Mouse (Mus musculus): ENCODE results near the gene Stfa2l1. TPM values are rescaled to one million over a fixed set of nuclear protein-coding genes. Genes with fewer than 3 reads are reported as not detected.

The Stfa2l1 gene
- not detected for polyA plus RNA-seq (2017; shearing (Covaris generic))

DNA sequence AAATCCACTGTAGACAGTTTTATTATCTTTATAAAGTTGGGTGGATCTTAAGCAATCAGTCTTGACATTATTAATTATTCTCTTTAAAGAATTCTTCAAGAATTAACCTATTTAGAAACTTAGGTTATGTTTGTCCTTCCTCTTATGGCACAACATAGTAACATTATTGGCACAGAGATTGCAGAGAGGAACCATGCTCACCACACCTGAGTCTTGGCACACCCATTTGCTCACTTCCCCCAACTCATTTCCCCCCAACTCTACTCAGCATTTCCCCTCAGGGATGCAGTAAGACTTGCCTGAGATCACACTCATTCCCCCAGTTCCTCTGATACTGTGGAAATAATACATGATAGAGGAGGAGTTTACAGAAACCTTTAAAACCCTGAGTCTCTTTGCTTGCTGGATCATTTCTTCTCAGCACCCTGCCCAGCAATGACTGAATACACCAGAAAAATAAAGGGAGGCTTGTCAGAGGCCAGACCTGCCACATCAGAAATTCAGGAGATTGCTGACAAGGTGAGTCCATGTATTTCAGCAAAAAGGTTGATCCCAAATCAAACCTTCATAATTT lies at the start of gene Stfa2l1:
Stfa2l1 (plus strand) TSS at position 410 of the 574 bp plus-strand sequence.

DNA sequence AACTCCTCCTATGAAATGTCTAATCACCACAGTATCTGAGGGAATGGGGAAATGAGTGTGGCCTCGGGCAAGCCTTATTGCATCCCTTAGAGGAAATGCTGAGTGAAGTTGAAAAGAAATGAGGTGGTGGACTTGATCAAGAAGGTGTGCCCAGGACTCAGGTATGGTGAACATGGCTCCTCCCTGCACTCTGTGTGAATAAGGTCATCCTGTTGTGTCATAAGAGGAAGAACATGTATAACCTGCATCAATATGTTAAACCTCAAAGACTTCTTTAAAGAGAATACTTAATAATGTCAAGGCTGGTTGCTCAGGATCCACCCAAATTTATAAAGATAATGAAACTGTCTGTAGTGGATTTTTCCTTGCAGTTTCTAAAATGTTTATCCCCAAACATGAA lies 25.5 kb upstream of the Stfa2l1 start, which contains the start of gene Csta1:
Csta1 (minus strand) TSS at position 101 of the 400 bp plus-strand sequence.

GRCm38 (mm10) chr16:36183912-36184311 lies 27.3 kb downstream of the Stfa2l1 start, which contains the start of gene Gm5483:
Gene Gm5483 (plus strand): TSS chr16:36184212.

DNA sequence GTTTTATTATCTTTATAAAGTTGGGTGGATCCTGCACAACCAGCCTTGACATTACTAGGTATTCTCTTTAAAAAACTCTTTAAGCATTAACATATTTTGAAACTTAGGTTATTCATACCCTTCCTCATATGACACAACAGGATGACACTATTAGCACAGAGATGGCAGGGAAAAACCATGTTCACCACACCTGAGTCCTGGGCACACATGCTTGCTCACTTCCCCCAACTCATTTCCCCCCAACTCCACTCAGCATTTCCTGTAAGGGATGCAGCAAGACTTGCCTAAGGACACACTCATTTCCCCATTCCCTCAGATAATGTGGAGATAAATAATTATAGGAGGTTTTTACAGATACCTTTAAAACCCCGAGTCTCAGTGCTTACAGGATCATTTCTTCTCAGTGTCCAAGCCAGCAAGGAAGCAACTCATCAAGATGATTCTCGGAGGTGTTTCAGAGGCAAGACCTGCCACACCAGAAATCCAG lies 53.4 kb downstream of the Stfa2l1 start, which contains the start of gene Gm5416:
Gm5416 (plus strand) TSS at position 437 of the 487 bp plus-strand sequence.

Other genes with a start within 250 kb of the Stfa2l1 start
- 118 TPM for gene Parp9, start 218.3 kb upstream of the Stfa2l1 start, polyA plus RNA-seq (2017; shearing (Covaris generic))
- 110 TPM for gene Dtx3l, start 217.7 kb upstream of the Stfa2l1 start, polyA plus RNA-seq (2017; shearing (Covaris generic))
- 71.8 TPM for gene Kpna1, start 178.1 kb upstream of the Stfa2l1 start, polyA plus RNA-seq (2017; shearing (Covaris generic))
- gene Wdr5b, start 115.6 kb upstream of the Stfa2l1 start, polyA plus RNA-seq (2017; shearing (Covaris generic)), result 5.0 TPM
- 127 TPM for gene Fam162a, start 85.2 kb upstream of the Stfa2l1 start, polyA plus RNA-seq (2017; shearing (Covaris generic))
- gene Ccdc58, start 85.1 kb upstream of the Stfa2l1 start, polyA plus RNA-seq (2017; shearing (Covaris generic)), result 43.7 TPM
- gene Csta1, start 25.6 kb upstream of the Stfa2l1 start, polyA plus RNA-seq (2017; shearing (Covaris generic)), result not detected
- not detected for gene Gm5483, start 27.4 kb downstream of the Stfa2l1 start, polyA plus RNA-seq (2017; shearing (Covaris generic))
- not detected for gene Gm5416, start 53.6 kb downstream of the Stfa2l1 start, polyA plus RNA-seq (2017; shearing (Covaris generic))
- gene 2010005H15Rik, start 64.7 kb downstream of the Stfa2l1 start, polyA plus RNA-seq (2017; shearing (Covaris generic)), result 0.89 TPM
- gene Stfa1, start 120.1 kb downstream of the Stfa2l1 start, polyA plus RNA-seq (2017; shearing (Covaris generic)), result not detected
- gene BC117090, start 177.5 kb downstream of the Stfa2l1 start, polyA plus RNA-seq (2017; shearing (Covaris generic)), result not detected
- gene BC100530, start 210.9 kb downstream of the Stfa2l1 start, polyA plus RNA-seq (2017; shearing (Covaris generic)), result not detected

All from activated CD4-positive, CD25-positive, alpha-beta regulatory T cell, adult 9 weeks (primary cell).